Mouse (Mus musculus): ENCODE data around the gene Nfat5.

GRCm38 (mm10) chr8:107254951-107255457, 38.3 kb upstream of the Nfat5 start:
- no peak for TF ChIP-seq POLR2A (IDR thresholded peaks at IDR 0.05; ENCODE audit: low read depth, low read length)
- no peak for TF ChIP-seq CTCF (IDR thresholded peaks at IDR 0.05; ENCODE audit: borderline replicate concordance, insufficient read depth, low read length)

Measured in embryonic fibroblast, embryonic 13.5 days (primary cell).